Mouse (Mus musculus): Measurements from ENCODE around the gene Galnt4. TPM values are rescaled to one million over a fixed set of nuclear protein-coding genes. Genes with fewer than 3 reads are reported as not detected.
A peak's percentile ranks its signal among the peaks of the same experiment; 100 is the strongest.

Galnt4 gene
- polyA plus RNA-seq (2021), result 7.2 TPM

- ATAC-seq, result peak; percentile 94
- in situ Hi-C loops (cut with MboI; ENCODE audit: low pct_unique_long_range_greater_than_20kb), result no loop called here
- POLR2A ChIA-PET, result no interaction called here
Observed at GRCm38 (mm10) chr10:99107964-99108363, at the start of gene Galnt4. Gene Galnt4 (plus strand): TSS chr10:99108159.

GRCm38 (mm10) chr10:99060588-99060987 is 47.4 kb upstream of the Galnt4 start:
- in situ Hi-C loops (cut with MboI; ENCODE audit: low pct_unique_long_range_greater_than_20kb), result no loop called here
- H3K27me3 ChIP-seq, result peaks cover 2% of the 10 kb centered on the region
- POLR2A ChIA-PET, result interaction anchor here (0.5 kb wide), 1 partner anchor 35 kb away, joined by 3 read pairs; no protein-coding TSS in a partner anchor
- ATAC-seq (no peak), DNase-seq (ENCODE audit: low read depth, low spot score) (no peak)
- no peak for TF ChIP-seq CTCF (IDR thresholded peaks at IDR 0.05)
- CTCF ChIA-PET, result interaction anchor here (1.0 kb wide), 2 partner anchors 14 to 24 kb away, joined by 3 read pairs; no protein-coding TSS in a partner anchor

More at GRCm38 (mm10) chr10:99107964-99108363, at the start of gene Galnt4:
- CTCF ChIA-PET, result interaction anchor here (0.6 to 1.6 kb wide), 11 partner anchors 11 to 511 kb away, joined by 3 to 5 read pairs (median 3); no protein-coding TSS in a partner anchor
- H3K27me3 ChIP-seq, result no peaks in the 10 kb centered on the region
- no peak for DNase-seq (ENCODE audit: low read depth, low spot score)
- TF ChIP-seq CTCF (IDR thresholded peaks at IDR 0.05), result no peak

- H3K27me3 ChIP-seq, result peaks cover 2% of the 10 kb centered on the region
- POLR2A ChIA-PET, result no interaction called here
- ATAC-seq (no peak), DNase-seq (ENCODE audit: low read depth, low spot score) (no peak)
- no peak for TF ChIP-seq CTCF (IDR thresholded peaks at IDR 0.05)
- in situ Hi-C loops (cut with MboI; ENCODE audit: low pct_unique_long_range_greater_than_20kb), result no loop called here
- CTCF ChIA-PET, result no interaction called here
Observed at GRCm38 (mm10) chr10:99061418-99061817, 46.5 kb upstream of the Galnt4 start.

- POLR2A ChIA-PET, result no interaction called here
- TF ChIP-seq CTCF (IDR thresholded peaks at IDR 0.05), result no peak
Observed at GRCm38 (mm10) chr10:99062546-99062945, 45.4 kb upstream of the Galnt4 start.

GRCm38 (mm10) chr10:99076113-99076895 is 31.7 kb upstream of the Galnt4 start:
- CTCF ChIA-PET, result no interaction called here
- in situ Hi-C loops (cut with MboI; ENCODE audit: low pct_unique_long_range_greater_than_20kb), result loop anchor here (5.0 to 25.0 kb wide), 2 partner anchors 579 to 689 kb away; no protein-coding TSS in a partner anchor
- H3K27me3 ChIP-seq, result no peaks in the 10 kb centered on the region
- ATAC-seq (no peak), DNase-seq (ENCODE audit: low read depth, low spot score) (no peak)
- no peak for TF ChIP-seq CTCF (IDR thresholded peaks at IDR 0.05)
- POLR2A ChIA-PET, result no interaction called here

More at GRCm38 (mm10) chr10:99062546-99062945, 45.4 kb upstream of the Galnt4 start:
- in situ Hi-C loops (cut with MboI; ENCODE audit: low pct_unique_long_range_greater_than_20kb), result no loop called here
- H3K27me3 ChIP-seq, result peaks cover 2% of the 10 kb centered on the region
- peak; percentile 28 for DNase-seq (ENCODE audit: low read depth, low spot score)
- CTCF ChIA-PET, result interaction anchor here (1.0 kb wide), 1 partner anchor 142 kb away, joined by 3 read pairs; no protein-coding TSS in a partner anchor
- ATAC-seq, result peak; percentile 90

GRCm38 (mm10) chr10:99078621-99079020 is 29.3 kb upstream of the Galnt4 start:
- POLR2A ChIA-PET, result no interaction called here

GRCm38 (mm10) chr10:99081569-99081990 is 26.4 kb upstream of the Galnt4 start:
- ChIA-PET CTCF (no interaction called here), POLR2A (no interaction called here)
- no peaks in the 10 kb centered on the region for H3K27me3 ChIP-seq

More at GRCm38 (mm10) chr10:99078621-99079020, 29.3 kb upstream of the Galnt4 start:
- TF ChIP-seq CTCF (IDR thresholded peaks at IDR 0.05), result no peak
- in situ Hi-C loops (cut with MboI; ENCODE audit: low pct_unique_long_range_greater_than_20kb), result loop anchor here (5.0 to 25.0 kb wide), 2 partner anchors 581 to 691 kb away; no protein-coding TSS in a partner anchor
- CTCF ChIA-PET, result no interaction called here
- DNase-seq (ENCODE audit: low read depth, low spot score) (no peak), ATAC-seq (no peak)
- no peaks in the 10 kb centered on the region for H3K27me3 ChIP-seq

GRCm38 (mm10) chr10:99083431-99084003 is 24.4 kb upstream of the Galnt4 start:
- no peak for ATAC-seq

More at GRCm38 (mm10) chr10:99081569-99081990, 26.4 kb upstream of the Galnt4 start:
- ATAC-seq (no peak), DNase-seq (ENCODE audit: low read depth, low spot score) (no peak)
- in situ Hi-C loops (cut with MboI; ENCODE audit: low pct_unique_long_range_greater_than_20kb), result loop anchor here (5.0 to 25.0 kb wide), 4 partner anchors 164 to 1367 kb away; no protein-coding TSS in a partner anchor
- TF ChIP-seq CTCF (IDR thresholded peaks at IDR 0.05), result no peak

GRCm38 (mm10) chr10:99084397-99085239 is 23.3 kb upstream of the Galnt4 start:
- peak; percentile 76 for ATAC-seq

More at GRCm38 (mm10) chr10:99083431-99084003, 24.4 kb upstream of the Galnt4 start:
- H3K27me3 ChIP-seq, result no peaks in the 10 kb centered on the region
- ChIA-PET CTCF (no interaction called here), POLR2A (no interaction called here)
- in situ Hi-C loops (cut with MboI; ENCODE audit: low pct_unique_long_range_greater_than_20kb), result loop anchor here (5.0 to 25.0 kb wide), 4 partner anchors 166 to 1369 kb away; no protein-coding TSS in a partner anchor
- no peak for DNase-seq (ENCODE audit: low read depth, low spot score)
- TF ChIP-seq CTCF (IDR thresholded peaks at IDR 0.05), result no peak

GRCm38 (mm10) chr10:99085240-99085587 is 22.7 kb upstream of the Galnt4 start:
- ATAC-seq (no peak), DNase-seq (ENCODE audit: low read depth, low spot score) (no peak)
- no peak for TF ChIP-seq CTCF (IDR thresholded peaks at IDR 0.05)
- ChIA-PET POLR2A (no interaction called here), CTCF (interaction anchor here (0.9 to 1.5 kb wide), 7 partner anchors 10 to 1242 kb away, joined by 3 to 5 read pairs (median 3); no protein-coding TSS in a partner anchor)
- in situ Hi-C loops (cut with MboI; ENCODE audit: low pct_unique_long_range_greater_than_20kb), result loop anchor here (10.0 to 25.0 kb wide), 3 partner anchors 698 to 1370 kb away; no protein-coding TSS in a partner anchor
- H3K27me3 ChIP-seq, result no peaks in the 10 kb centered on the region

More at GRCm38 (mm10) chr10:99084397-99085239, 23.3 kb upstream of the Galnt4 start:
- no peaks in the 10 kb centered on the region for H3K27me3 ChIP-seq
- in situ Hi-C loops (cut with MboI; ENCODE audit: low pct_unique_long_range_greater_than_20kb), result loop anchor here (5.0 to 25.0 kb wide), 4 partner anchors 167 to 1370 kb away; no protein-coding TSS in a partner anchor
- TF ChIP-seq CTCF (IDR thresholded peaks at IDR 0.05), result peak; percentile 96
- POLR2A ChIA-PET, result no interaction called here
- no peak for DNase-seq (ENCODE audit: low read depth, low spot score)
- CTCF ChIA-PET, result interaction anchor here (0.6 to 1.5 kb wide), 7 partner anchors 9 to 1241 kb away, joined by 3 to 5 read pairs (median 3); no protein-coding TSS in a partner anchor
